Mouse (Mus musculus) bone marrow macrophage, adult 2 months (primary cell): ENCODE results near the gene Ccdc61.

Experiments
- CTCF ChIP-seq: IDR thresholded peaks from 2 replicates; pipeline ENCODE4 v1.5.1; 2012; ENCODE audit warnings: low read depth, mild to moderate bottlenecking, low read length, moderate library complexity
- POLR2A ChIP-seq: IDR thresholded peaks from 2 replicates; pipeline ENCODE4 v1.6.1; 2012; ENCODE audit warnings: mild to moderate bottlenecking, low read depth, low read length, borderline replicate concordance

DNA sequence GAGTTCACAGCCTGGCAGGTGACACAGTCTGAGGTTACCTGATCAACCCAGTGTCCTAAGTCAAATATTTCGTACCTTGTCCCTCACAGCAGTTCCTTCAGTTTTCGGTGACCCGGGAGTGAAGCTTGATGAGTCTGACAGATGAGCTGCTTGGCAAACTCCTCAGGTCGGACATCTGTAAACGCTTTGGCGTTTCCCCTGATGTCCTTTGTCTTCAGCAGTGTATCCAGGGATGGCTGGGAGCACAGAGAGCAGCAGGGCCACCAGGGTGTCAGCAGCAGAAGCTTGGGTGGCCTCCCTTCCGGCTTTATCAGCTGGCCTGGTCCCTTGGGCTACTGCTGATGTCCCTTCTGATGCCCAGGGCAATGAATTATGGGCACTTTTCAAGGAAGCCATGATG lies 31.5 kb downstream of the Ccdc61 start:
- TF ChIP-seq CTCF (no peak), POLR2A (no peak)
